ENCODE assay signal across 12 mouse cellular contexts in the genomic region with DNA sequence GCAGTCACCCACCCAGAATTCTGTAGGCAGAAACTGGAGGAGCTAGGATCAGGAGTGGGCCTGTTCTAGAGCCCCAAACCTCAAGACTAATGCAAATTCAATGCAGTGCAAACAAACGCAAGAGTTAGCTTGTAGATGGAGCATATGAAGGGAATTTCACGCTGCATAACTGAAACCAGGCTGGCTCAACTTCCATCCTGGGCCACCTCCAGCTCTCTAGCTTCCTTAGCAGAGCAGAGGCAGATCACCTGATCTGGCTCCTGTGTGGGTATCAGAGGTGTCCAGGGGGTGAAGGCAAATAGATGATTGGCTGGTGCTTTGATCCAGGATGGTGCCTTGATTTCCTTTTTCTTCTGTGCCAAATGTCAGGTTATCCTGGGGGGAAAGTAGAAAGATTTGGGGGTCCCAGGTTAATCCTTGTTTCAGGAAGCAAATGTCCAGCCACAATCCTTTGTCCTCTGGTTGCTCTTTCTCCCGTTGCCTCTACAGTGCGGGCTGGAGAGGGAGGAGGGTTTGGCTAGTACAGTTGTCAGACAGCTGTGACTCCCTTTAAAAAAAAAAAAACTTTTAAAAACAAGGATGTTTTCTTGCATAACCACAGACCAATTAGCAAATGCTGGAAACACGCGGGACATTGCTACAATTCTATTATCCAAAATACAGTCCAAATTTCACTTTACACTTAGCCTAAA.
DNase-seq lines count a peak whose midpoint lies in the region; ATAC-seq and TF ChIP-seq lines count a peak whose summit lies in the region.
"Had no signal": no experiment of that assay in that cellular context is flagged by ENCODE, and none has a peak within 500 bp of the region (broad histone marks: within the 10 kb centered on the region; RNA-seq: fewer than 3 reads in every experiment).

No protein-coding gene starts in this region.

- no peak overlapping the region for H3K9ac ChIP-seq in forebrain, embryonic 15.5 days (replicated peaks)
- no peak overlapping the region for H3K9ac ChIP-seq in kidney, postnatal 0 days (ENCODE audit: low read depth, low read length)
- no peak overlapping the region for H3K9ac ChIP-seq in hindbrain, embryonic 16.5 days (ENCODE audit: low read depth, low read length)
- H3K9ac ChIP-seq: limb, embryonic 12.5 days had no signal

- no peak overlapping the region for H3K4me2 ChIP-seq in forebrain, embryonic 15.5 days (replicated peaks)
- no peak overlapping the region for H3K4me2 ChIP-seq in kidney, postnatal 0 days (ENCODE audit: low read length)
- H3K4me2 ChIP-seq in hindbrain, embryonic 16.5 days (ENCODE audit: low read length), result no peak overlapping the region
- H3K4me2 ChIP-seq: limb, embryonic 12.5 days had no signal

- H3K27ac ChIP-seq in forebrain, embryonic 10.5 days, result peak overlapping the region; percentile 40
- H3K27ac ChIP-seq in forebrain, embryonic 15.5 days (replicated peaks), result no peak overlapping the region
- peak overlapping the region; percentile 63 for H3K27ac ChIP-seq in kidney, postnatal 0 days
- no peak overlapping the region for H3K27ac ChIP-seq in hindbrain, embryonic 16.5 days (ENCODE audit: low read depth, low read length)
- H3K27ac ChIP-seq: limb, embryonic 12.5 days had no signal

- no peak for ATAC-seq in forebrain, embryonic 15.5 days (replicated peaks)
- no peak for ATAC-seq in kidney, postnatal 0 days (replicated peaks; ENCODE audit: low FRiP score, low read depth)
- no peak for ATAC-seq in hindbrain, embryonic 16.5 days

- no peak for DNase-seq in forebrain, embryonic 10.5 days (ENCODE audit: extremely low spot score, low spot score)
- DNase-seq in kidney, postnatal 0 days (ENCODE audit: low spot score), result peak; percentile 77
- no peak for DNase-seq in kidney, adult 8-10 months
- DNase-seq in brain, adult 2 months (ENCODE audit: low read depth, low spot score), result peak; percentile 81
- DNase-seq in left cerebral cortex, postnatal 14 days (ENCODE audit: low spot score in 2 of 2), result peak; percentile 42 to 67
- DNase-seq in urinary bladder, postnatal 14 days (ENCODE audit: low spot score), result no peak
- DNase-seq: adrenal gland, postnatal 10 days; cerebellum, adult 2 months; thymus, postnatal 36 days had no signal

- peaks cover 60% of the 10 kb centered on the region for H3K4me1 ChIP-seq in forebrain, embryonic 10.5 days
- peaks cover 11% of the 10 kb centered on the region for H3K4me1 ChIP-seq in forebrain, embryonic 15.5 days
- H3K4me1 ChIP-seq in kidney, postnatal 0 days (replicated peaks; ENCODE audit: insufficient read depth, low read length), result peaks cover 38% of the 10 kb centered on the region
- H3K4me1 ChIP-seq in hindbrain, embryonic 16.5 days (ENCODE audit: control insufficient read depth, insufficient read depth, low read depth, low read length), result peaks cover 6% of the 10 kb centered on the region

- H3K36me3 ChIP-seq in forebrain, embryonic 10.5 days (replicated peaks), result peaks cover 14% of the 10 kb centered on the region
- H3K36me3 ChIP-seq in forebrain, embryonic 15.5 days, result no peaks in the 10 kb centered on the region
- H3K36me3 ChIP-seq in kidney, postnatal 0 days (ENCODE audit: insufficient read depth, low read length), result no peaks in the 10 kb centered on the region
- no peaks in the 10 kb centered on the region for H3K36me3 ChIP-seq in hindbrain, embryonic 16.5 days (ENCODE audit: control insufficient read depth, insufficient read depth, low read length)
- H3K36me3 ChIP-seq: limb, embryonic 12.5 days had no signal

- no peak for TF ChIP-seq CTCF in kidney, postnatal 0 days (IDR thresholded peaks at IDR 0.05; ENCODE audit: low read depth)

- WGBS in forebrain, embryonic 10.5 days, result 56% methylated on average over 6 of the region's 6 CpGs
- WGBS in forebrain, embryonic 15.5 days, result 58% methylated on average over 6 of the region's 6 CpGs
- WGBS in kidney, postnatal 0 days, result 50% methylated on average over 6 of the region's 6 CpGs
- WGBS in hindbrain, embryonic 16.5 days, result 53% methylated on average over 6 of the region's 6 CpGs

- H3K27me3 ChIP-seq in forebrain, embryonic 10.5 days (ENCODE audit: poor library complexity, severe bottlenecking), result no peaks in the 10 kb centered on the region; the same call in 1 of the 2 replicates
- no peaks in the 10 kb centered on the region for H3K27me3 ChIP-seq in forebrain, embryonic 15.5 days
- no peaks in the 10 kb centered on the region for H3K27me3 ChIP-seq in kidney, postnatal 0 days (ENCODE audit: insufficient read depth, low read length)
- H3K27me3 ChIP-seq in hindbrain, embryonic 16.5 days (replicated peaks; ENCODE audit: control insufficient read depth, insufficient read depth, low read length), result no peaks in the 10 kb centered on the region

- no peak overlapping the region for H3K4me3 ChIP-seq in forebrain, embryonic 10.5 days
- H3K4me3 ChIP-seq in forebrain, embryonic 15.5 days, result no peak overlapping the region
- no peak overlapping the region for H3K4me3 ChIP-seq in kidney, postnatal 0 days (replicated peaks; ENCODE audit: low read depth, low read length)
- H3K4me3 ChIP-seq in hindbrain, embryonic 16.5 days (ENCODE audit: low read length), result no peak overlapping the region
- H3K4me3 ChIP-seq: limb, embryonic 12.5 days had no signal

- no peaks in the 10 kb centered on the region for H3K9me3 ChIP-seq in forebrain, embryonic 10.5 days
- H3K9me3 ChIP-seq in forebrain, embryonic 15.5 days, result no peaks in the 10 kb centered on the region
- no peaks in the 10 kb centered on the region for H3K9me3 ChIP-seq in kidney, postnatal 0 days (replicated peaks; ENCODE audit: low read length)
- H3K9me3 ChIP-seq in hindbrain, embryonic 16.5 days (ENCODE audit: control insufficient read depth, low read length), result no peaks in the 10 kb centered on the region
- H3K9me3 ChIP-seq: limb, embryonic 12.5 days had no signal

- intact Hi-C loops in left cerebral cortex, postnatal 14 days (cut with DNase I), result no loop called here

Comparison
In these comparisons a context has a peak if more than half of its experiments do, and no peak if none do; other contexts are left out.
1. DNase-seq: peak in kidney, postnatal 0 days (single experiment), brain, adult 2 months (single experiment) and left cerebral cortex, postnatal 14 days (2 of 2); none in forebrain, embryonic 10.5 days (single experiment), kidney, adult 8-10 months (0 of 2) and urinary bladder, postnatal 14 days (single experiment).
2. H3K27ac ChIP-seq: peak in forebrain, embryonic 10.5 days (single experiment) and kidney, postnatal 0 days (single experiment); none in forebrain, embryonic 15.5 days (single experiment) and hindbrain, embryonic 16.5 days (single experiment).